Mouse (Mus musculus) leukemia stem cell, adult 10-12 weeks (primary cell): ENCODE data around the gene Olfr855. TPM values are rescaled to one million over a fixed set of nuclear protein-coding genes. Genes with fewer than 3 reads are reported as not detected.

Experiments
- polyA plus RNA-seq: library from polyadenylated mRNA; stranded (reverse); fragments of >175 nt; gene quantifications from 2 replicates; pipeline ENCODE4 v1.2.3, GENCODE M21; 2012; ENCODE audit warnings: low replicate concordance

Olfr855 gene
- not detected in 2 replicates for polyA plus RNA-seq

GRCm38 (mm10) chr9:19582317-19582716 is at the start of gene Olfr855:
Olfr855 (plus strand) TSS chr9:19582617.

GRCm38 (mm10) chr9:19540976-19541375 is 41.4 kb upstream of the Olfr855 start, which contains the start of gene Olfr853:
Olfr853 (minus strand) TSS chr9:19541076.

GRCm38 (mm10) chr9:19567282-19567681 is 15.1 kb upstream of the Olfr855 start, which contains the start of gene Olfr854:
Olfr854 (minus strand) TSS chr9:19567382.

GRCm38 (mm10) chr9:19621843-19622822 is 39.7 kb downstream of the Olfr855 start, which contains the start of gene Zfp317:
Zfp317 (plus strand) TSS chr9:19622102.

Other genes starting within 250 kb of the Olfr855 start
- not detected in 2 replicates for gene Olfr845, start 246.2 kb upstream of the Olfr855 start, polyA plus RNA-seq
- not detected in 2 replicates for gene Olfr846, start 218.6 kb upstream of the Olfr855 start, polyA plus RNA-seq
- gene Olfr847, start 203.9 kb upstream of the Olfr855 start, polyA plus RNA-seq = not detected in 2 replicates
- gene Olfr849, start 142.4 kb upstream of the Olfr855 start, polyA plus RNA-seq = not detected in 2 replicates
- not detected in 2 replicates for gene Olfr850, start 104.4 kb upstream of the Olfr855 start, polyA plus RNA-seq
- 0.03 TPM in 1 of 2 replicates, not detected in the other for gene Olfr851, start 89.3 kb upstream of the Olfr855 start, polyA plus RNA-seq
- gene Olfr853, start 41.5 kb upstream of the Olfr855 start, polyA plus RNA-seq = not detected in 2 replicates
- not detected in 2 replicates for gene Olfr854, start 15.2 kb upstream of the Olfr855 start, polyA plus RNA-seq
- gene Zfp317, start 39.5 kb downstream of the Olfr855 start, polyA plus RNA-seq = 0.18 and 0.77 TPM in 2 replicates
- gene Olfr857, start 126.8 kb downstream of the Olfr855 start, polyA plus RNA-seq = 0.08 TPM in 1 of 2 replicates, not detected in the other
- not detected in 2 replicates for gene Olfr58, start 197.7 kb downstream of the Olfr855 start, polyA plus RNA-seq
- not detected in 2 replicates for gene Olfr859, start 222.3 kb downstream of the Olfr855 start, polyA plus RNA-seq